Mouse (Mus musculus): ENCODE measurements around the gene Slc35d3.

Gene Slc35d3

DNA sequence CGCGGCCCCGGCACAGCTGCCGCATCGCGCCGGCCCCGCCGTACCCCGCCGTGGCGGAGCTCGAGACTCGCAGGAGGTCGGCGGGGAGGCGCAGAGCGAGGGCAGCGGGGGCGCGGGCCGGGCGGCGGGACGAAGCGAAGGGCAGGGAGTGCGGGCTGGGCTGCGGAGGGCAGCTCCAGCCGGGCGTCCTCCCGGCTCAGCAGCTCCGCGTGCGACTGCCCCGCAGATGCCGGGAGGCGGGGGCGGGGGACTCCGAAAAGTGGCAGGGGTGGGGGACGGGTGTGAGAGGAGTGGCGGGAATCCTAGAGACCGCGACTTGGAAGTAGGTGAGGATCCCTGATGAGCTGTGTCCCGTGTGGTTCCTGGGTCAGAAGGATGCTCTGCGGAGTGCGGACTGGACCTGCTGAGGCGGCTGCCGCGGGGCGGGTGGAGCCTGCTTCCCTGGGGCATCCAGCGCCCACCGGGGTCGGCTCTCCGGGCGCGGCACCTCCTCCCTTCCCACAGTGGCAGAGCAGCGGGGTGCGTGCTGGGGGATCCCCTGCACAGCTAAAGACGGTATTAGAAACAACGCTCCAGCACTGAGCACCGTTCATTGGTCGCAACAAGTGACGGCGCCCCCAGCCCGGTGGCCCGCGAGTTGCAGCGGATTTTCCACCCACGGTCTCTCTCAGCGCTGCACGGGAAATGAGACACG, at the start of gene Slc35d3:
Gene Slc35d3, minus strand, starts transcription at position 462 of the 694 bp plus-strand sequence.
- under 1% methylated on average over 60 of the region's 72 CpGs for WGBS

DNA sequence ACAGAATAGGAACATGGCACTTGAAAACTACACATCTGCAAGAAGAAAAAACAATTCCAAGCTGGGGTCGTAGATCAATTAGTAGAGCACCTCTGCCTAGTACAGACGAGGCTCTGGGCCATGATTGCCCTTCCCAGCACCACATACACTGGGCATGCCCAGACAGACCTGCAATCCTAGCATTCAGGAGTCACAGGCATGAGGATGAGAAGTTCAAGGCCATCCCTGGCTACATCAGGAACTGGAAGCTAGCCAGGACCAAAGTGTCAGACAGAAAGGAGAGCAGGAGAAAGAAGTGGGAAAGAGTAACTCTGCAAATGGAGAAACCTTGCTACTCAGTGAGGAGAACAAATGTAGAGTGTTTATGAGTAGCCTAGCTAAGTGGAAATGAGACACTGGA, 48.9 kb upstream of the Slc35d3 start:
- WGBS, result 82% methylated on average over 2 of the region's 2 CpGs

DNA sequence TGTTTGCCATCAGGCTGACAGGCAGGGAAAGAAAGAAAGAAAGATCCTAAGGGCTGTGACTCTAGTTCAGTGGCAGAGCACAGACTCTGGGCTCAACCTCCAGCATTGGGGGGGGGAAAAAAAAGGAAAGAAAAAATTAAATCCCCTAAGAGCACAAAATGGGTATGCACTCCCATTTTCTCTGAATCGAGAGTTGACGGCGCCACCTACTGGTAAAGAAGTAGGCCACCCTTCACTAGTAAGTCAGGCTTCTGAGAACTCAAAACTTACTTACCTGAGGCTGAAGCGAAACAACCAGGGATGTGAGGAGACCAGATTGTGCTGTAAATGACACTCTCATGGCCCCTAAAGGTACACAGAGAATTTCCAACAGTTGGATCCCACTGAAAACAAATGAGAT, 42.7 kb upstream of the Slc35d3 start:
- WGBS, result 20% methylated on average over 4 of the region's 4 CpGs

DNA sequence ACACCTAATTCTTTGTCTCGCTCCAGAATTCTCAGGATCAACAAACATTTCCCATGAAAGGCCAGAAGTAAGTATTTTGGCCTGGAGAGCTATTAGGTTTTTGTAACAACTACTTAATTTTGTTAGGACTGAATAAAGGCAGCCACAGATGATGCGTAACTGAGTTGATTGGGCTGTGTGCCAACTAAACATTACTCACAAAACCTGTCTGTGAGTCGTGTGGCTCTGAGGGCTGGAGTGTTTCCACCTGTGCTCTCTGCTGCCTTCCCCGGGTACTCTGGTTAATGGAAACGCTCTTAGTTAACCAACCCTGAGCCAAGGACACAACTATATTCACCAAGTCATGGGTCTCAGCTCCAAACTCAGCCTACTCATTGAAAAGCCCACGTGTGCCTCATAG, 41.9 kb upstream of the Slc35d3 start:
- 79% methylated on average over 6 of the region's 6 CpGs for WGBS

DNA sequence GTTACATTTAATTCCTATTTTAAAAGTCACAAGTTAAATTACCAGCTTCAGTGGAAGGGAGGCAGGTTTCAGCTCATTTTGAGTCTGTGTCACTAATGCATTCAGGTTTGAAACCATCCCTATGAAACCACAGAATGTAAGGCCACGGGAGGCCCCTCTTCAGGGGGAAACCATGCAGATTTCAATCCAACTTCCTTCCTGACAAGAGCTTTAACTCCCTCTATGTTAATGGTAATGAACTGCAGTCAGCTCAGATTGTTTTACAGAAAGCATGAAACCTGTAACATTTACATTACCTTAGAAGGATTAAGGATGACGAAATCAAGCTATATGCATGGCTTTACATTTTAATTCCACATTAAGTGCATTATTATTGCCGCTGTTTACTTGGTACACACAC, 40.4 kb upstream of the Slc35d3 start:
- WGBS, result 77% methylated on average over 3 of the region's 3 CpGs

DNA sequence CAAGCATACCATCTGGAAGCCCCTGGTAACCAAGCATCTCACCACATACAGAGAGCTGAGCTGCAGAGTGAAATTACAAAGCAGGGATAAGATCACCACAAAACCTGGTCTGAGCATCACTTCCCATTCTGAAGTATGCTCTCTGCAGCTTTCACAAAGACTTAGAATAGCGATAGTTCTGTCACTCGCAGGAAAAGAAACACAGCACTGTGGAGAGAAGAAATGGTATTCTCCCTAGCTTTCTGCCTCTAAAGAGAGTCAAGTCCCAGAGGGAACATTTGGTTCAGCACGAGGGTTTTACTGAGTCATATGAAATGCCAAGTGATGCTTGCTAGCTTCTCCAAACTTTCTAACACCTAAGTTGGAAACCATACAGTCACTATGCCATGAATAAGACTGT, 38.6 kb upstream of the Slc35d3 start:
- WGBS, result 43% methylated on average over 3 of the region's 3 CpGs

DNA sequence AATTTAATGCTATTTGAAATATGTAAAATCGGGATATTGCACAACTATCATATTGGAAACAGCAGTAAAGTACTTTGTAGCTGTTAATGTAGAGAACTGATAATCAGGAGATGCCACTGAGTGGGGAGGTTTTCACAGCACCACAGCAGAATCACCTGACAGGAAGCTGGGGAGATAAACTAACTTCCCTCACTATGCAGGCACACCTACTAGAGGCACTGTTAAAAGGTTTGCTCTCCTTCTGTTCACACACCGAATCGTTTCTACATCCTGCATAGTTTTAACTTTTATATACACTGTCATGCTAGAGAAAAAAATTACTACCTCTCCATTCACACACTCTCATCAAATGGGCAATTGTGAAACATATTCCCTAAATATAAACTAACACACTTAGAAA, 35.0 kb upstream of the Slc35d3 start:
- 72% methylated on average over 3 of the region's 3 CpGs for WGBS

DNA sequence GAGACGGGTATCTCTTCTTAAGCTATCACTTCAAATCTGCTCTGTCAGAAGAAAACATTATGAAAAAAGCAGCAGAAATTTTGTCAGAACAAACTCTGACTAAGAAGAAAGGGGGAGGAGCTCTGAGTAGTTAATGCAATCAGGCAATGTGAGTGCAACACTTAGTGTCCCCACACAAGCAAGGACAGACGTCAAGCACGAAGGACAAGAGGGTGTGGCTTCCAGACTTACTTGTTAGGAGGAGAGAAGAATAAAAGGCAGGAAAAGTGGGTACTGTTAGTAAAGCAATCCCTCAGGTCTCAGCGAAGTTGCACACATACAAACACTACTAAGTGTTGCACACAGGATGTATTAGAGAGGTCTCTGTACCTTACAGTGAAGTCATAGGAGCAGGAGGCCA, 33.1 kb upstream of the Slc35d3 start:
- WGBS, result 74% methylated on average over 4 of the region's 4 CpGs

DNA sequence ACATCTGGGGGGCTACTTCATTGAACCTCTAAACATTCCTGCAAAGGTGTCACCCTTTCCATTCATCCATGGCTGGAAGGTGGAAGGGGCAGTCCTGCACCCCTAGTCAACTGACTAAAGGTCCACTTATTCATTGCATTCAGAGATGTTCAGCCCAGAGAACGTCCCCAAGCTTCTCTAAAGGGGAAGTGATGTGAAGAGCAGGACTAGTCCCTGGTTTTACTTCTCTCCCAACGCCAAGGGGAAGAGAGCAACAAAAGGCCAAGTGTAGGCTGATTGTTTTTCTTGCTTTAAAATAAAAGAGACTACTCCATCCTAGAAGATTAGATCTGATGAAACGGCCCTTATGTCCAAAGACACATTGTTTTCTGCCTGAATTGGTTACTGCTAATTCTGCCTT, 29.2 kb upstream of the Slc35d3 start:
- 75% methylated on average over 3 of the region's 3 CpGs for WGBS

DNA sequence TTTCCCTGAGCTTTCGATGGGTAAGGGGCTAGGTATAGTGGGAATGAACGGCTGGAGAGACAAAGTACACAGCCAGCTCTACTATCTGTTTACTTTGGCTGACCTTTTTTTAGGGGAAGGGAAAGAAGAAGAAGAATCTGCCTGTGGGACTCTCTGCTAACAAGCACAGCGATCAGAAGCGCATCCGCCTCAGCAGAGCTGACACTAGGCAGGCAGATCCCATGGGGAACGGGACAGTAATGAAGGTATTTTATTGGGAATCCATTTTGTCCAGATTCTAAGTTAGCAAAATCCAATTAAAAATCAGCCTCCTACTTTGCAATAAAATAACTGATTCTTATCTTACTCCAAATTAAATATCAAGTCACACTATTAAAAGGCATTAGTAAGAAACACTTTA, 27.9 kb upstream of the Slc35d3 start:
- 86% methylated on average over 6 of the region's 6 CpGs for WGBS

DNA sequence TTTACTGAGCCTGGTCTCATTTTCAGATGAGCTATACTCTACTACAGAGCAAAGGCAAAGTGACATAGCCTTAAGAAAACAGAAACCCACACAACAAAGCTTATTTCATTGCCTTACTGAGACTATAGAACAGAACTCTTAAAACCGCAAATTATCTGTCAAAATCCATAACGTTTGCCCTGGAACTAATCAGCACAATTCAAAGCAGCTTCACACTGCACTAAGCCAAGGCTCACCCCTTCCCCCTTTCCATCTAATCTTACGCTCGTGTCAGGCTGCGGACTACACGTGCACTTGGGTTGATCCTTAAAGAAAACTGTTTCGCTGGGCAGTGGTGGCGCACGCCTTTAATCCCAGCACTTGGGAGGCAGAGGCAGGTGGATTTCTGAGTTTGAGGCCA, 26.4 kb upstream of the Slc35d3 start:
- WGBS, result 93% methylated on average over 9 of the region's 9 CpGs

DNA sequence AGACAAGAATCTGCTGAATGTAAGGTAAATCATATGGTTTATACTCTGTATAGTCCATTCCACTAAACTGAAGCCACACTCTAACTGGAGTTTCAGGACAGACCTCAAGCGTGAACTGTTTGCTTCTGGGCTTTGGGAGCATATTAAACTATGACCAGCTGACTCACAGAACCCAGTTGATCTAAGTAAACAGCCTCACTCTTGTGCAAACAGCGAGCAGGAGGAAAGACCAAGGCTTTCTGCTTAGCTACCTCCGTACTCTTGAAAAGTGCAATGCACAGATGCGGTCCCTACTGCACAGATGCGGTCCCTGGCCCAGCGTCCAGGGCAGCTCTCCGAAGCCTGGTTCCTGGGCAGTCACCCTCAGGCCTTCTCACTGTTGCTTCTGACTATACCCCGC, 26.0 kb upstream of the Slc35d3 start:
- 96% methylated on average over 8 of the region's 8 CpGs for WGBS

DNA sequence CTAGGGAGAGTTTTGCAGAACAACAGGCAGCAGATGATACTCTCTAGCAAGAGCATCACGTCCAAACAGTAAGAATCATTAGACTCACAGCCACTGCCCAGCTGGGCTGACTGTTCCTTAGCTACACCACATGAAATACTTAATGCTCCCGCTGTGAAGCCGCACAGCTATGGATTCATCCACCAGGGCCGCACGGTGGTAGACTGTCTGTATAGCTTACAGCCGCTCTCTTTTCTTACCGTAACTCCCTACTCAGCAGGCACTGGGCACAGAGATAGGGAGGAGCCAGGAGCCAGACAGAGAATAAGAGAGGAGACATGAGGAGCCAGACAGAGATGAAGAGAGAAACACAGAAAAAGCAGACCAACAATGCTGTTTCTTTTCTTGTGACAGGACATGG, 25.4 kb upstream of the Slc35d3 start:
- 79% methylated on average over 7 of the region's 7 CpGs for WGBS

DNA sequence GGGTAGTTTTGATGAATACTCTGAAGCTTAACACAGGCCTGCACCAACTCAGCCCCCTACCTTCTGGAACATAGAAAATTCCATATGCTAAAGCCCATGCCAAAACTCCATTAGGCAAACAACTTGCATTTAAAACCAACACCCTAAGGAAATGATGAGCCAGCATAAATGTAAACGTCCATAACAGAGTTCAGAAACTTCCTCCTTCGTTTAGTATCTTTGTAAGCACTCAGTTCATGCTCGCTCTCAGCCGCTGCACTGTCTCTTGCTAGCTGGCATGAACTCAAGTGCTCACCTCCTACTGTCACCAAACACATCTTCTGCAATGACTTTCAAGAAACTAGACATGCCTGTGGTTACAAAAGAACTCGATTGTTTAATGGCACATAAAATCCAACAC, 24.1 kb upstream of the Slc35d3 start:
- 74% methylated on average over 5 of the region's 5 CpGs for WGBS

DNA sequence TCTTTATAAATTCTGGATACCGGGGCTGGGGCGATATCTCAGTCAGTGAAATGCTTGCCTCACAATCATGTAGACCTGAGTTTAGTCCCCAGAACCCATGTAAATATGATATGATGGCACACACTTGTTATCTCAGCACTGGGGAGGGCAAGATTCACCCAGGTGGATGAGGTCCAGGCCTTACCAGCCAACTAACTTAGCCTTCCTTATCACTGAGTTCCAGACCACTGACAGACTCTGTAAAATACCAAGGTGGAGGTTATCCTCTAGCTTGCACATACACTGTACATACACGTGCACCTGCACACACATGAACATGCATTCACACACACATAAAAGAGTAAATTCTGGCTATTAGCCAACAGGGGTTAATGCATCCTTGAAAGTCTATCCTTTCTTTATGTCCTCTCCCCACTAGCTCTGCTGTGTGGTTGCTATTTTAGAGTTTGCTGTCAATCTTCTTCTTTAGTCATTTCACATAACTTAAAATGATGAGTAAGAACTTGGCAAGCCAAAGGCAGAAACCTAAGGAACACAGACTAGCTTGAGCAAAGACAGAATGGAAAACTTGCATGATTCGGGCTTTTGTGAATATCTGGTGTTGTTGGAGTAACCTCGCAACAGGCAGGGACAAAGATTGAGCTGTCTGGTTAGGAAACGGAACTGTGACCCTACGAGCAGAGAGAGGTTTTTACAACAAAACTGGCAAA, 4.5 kb upstream of the Slc35d3 start:
- 69% methylated on average over 7 of the region's 7 CpGs for WGBS

DNA sequence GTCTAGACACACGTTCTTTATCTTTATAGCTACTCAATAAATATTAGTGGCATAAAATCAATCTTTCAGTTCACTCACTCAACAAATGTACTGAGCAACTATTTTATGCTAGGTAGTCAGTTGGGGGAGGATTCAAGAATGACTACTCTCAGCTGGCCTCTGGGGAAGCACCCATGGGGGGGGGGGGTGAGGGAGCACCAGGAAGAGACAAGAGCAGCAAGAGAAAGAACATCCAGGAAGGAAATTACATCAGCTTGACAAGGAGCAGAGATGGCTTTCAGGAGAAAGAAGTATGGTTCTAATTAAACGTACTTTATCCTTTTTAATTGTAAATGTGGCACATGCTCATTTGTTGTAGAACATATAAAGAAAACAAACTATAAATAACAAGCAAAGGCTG, 2.4 kb upstream of the Slc35d3 start:
- WGBS, result 70% methylated on average over 2 of the region's 2 CpGs

DNA sequence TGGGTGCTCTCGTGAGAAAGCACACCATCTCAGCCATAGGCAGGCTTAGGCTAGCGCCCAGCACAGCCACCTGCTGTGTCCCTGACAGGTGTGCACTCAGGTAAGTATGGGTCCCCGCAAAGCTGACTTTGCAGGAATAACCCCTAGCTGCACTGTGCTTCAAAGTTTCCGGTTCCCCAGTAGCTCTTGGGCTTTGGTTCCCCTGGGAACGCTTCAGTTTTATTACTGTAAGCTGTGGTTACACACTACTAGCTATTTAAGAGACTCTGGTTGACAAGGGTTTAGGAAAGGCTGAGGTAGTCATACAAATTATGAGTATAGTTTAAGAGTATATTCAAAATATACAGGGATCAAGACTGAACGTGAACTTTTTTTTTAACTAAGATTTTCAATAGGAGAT, 1.5 kb upstream of the Slc35d3 start:
- 36% methylated on average over 6 of the region's 6 CpGs for WGBS

DNA sequence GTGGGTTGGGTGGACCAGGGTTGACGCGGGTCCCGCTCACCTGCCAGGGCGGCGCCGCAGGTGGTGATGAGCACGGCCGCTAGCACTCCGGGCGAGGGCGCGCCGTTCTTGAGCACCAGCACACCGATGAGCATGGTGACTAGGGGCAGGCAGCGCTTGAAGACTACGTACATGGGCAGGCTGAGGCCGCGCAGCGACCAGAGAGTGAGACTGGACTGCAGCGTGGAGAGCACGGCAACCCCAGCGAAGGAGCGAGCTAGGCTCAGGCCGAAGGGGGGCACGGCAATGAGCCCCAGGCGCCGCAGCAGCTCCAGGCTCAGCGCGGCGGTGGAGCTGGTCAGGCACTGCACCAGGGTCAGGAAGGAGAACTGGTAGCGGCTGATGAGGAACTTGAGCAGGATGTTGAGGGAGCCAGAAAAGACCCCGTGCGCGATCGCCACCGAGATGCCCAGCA, 688 bp downstream of the Slc35d3 start:
- under 1% methylated on average over 36 of the region's 36 CpGs for WGBS

DNA sequence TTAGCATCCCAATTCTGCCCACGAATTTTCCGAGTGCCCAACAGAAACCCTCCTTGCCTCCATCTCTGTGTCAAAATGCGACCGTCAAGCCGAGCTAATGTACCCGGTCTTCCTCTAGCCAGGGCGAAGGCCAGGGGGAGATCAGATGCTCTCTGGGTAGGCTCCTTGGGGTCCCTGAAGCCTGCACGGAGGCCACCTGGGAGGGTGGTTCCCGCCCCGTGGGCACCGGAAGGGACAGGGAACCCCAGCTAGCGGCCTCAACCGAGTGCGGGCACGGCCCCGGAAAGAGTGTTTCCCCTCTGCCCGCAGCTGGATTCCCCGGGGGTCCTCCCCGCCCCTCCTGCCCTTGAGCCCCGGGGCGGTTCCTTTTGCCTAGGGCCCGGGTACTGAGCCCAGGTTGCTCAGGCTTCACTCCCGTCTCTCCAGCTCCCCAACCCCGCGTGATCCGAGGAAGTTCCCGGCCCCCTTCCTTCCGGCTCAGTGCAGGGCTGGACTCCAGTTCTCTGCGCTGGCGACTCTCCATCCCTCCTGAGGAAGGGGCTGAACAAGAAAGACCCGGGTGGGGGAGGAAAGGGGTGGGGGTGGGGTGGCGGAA, 1.4 kb downstream of the Slc35d3 start:
- WGBS, result 1% methylated on average over 32 of the region's 32 CpGs

DNA sequence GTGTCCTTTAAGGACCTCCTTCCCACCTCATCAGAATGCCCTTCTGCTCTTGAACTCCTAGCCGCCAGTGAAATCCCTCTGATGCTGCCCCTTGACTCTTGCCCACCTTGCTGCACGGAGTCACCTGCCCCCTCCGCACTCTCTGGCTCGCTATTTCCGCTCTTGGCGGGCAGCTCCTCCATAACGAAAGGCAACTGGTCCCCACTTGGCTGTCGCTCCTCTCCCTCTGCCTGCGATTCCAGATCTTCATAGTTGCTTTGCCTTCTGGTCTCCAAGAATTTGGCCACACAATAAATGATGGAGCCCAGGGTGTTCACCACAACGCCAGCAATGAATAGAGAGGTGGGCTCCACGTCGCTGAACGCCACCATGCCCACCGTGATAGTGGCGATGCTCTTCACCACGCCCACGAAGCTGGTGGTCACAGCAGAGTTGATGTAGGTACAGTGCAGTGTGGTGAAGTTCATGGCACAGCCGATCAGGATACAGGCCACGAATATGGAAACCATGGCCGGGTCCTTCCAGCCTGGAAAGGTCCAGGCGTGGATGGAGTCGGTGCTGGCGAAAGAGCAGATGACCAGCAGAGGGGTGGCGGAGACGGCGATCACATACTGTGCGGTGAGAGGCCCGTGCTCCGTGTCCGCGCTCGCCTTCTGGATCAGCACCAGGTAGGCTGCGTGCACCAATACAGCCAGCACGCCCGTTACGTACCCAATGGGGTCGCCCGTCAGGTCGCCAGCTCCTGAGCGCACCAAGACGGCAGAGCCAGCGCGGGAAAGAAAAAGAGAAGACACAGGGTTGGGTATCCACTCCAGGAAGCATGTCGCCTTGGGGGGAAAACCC, 2.1 kb downstream of the Slc35d3 start:
- WGBS, result 21% methylated on average over 44 of the region's 44 CpGs

DNA sequence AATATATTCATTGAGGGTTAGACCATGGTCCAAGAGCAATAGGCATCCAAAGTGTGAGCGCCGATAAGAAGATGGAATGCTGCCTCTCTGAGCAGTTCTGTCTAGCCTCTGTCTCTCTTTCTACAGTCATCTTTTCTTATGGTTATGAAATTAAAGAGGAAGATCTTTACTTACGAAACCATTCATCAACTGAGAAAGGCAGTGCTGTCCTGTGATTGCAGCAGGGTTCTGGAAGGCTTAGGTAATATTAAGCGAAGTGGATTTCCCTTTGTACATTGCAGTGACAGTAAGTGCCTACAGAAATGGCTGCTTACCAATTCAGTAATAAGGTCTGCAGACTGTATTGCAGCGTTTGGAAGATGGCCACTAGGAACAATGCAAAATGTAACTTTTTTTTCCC, 11.4 kb downstream of the Slc35d3 start:
- 92% methylated on average over 5 of the region's 5 CpGs for WGBS
